Mouse (Mus musculus): ENCODE results near the gene Cmss1. TPM values are rescaled to one million over a fixed set of nuclear protein-coding genes. Genes with fewer than 3 reads are reported as not detected.

Cmss1 gene
- total RNA-seq, 2 experiments from 2014 or later, result 15.9 to 16.1 TPM

DNA sequence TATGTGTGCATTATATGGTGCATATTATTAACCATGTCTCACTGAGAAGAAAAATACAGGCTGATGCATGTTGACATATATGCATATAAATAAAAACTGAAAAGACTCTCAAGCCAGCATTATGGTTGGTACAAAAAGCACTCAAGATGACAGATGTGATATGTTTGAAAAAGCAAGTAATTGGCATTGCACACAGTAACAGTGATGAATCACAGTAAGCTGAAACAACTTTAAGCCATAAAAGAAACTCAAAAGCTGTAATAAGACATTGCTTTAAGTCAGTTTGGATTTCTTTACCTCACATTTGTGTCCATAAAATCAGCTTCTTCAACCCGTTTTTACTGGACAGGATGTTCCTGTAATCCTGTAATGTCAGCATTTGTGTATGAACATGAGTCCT is 41.9 kb downstream of the Cmss1 start:
- intact Hi-C loops (cut with DNase I), result no loop called here

DNA sequence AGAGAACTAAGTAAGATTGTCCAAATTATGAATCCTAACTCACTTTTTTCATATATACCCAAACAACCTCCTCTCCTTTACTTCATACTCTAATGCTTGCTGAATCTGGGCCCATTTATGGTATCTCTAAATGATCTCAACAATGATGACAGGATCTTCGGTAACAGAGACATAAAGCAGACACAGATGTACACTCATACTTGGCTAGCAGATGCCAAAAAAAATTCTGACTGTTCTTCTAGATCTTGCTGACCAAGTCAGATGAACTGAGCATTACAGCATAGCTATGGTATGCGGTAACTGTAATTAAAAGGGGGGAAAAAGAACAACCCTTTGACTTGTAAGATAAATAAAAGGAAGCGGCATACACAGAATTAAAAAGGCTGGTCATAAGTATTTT is 43.2 kb downstream of the Cmss1 start:
- intact Hi-C loops (cut with DNase I), result no loop called here

More for the DNA sequence above, 41.9 kb downstream of the Cmss1 start:
- peak in 1 of 2 experiments; percentile 20 for DNase-seq (ENCODE audit: low spot score in 2 of 2)

DNA sequence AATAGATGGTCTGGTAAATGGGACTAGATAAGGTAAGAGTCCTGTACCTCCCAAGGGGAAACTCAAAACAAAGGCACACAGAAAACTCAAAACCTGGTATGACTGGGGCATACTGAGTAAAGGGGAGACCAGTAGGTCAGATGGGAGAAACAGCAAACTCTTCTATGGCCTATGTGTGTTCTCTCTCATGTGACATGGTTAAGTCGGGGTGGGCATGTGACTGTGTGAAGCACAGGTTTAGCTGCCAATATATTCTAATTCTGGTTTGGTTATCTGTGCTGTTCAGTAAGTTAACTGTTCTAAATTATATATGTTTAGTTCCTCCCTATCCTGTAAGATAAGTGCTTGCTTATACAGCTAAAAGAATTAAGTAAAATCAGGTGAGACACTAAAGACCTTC is 46.5 kb downstream of the Cmss1 start:
- DNase-seq (ENCODE audit: low spot score in 2 of 2), result no peak
- intact Hi-C loops (cut with DNase I), result no loop called here

More for the DNA sequence above, 43.2 kb downstream of the Cmss1 start:
- no peak for DNase-seq (ENCODE audit: low spot score in 2 of 2)

DNA sequence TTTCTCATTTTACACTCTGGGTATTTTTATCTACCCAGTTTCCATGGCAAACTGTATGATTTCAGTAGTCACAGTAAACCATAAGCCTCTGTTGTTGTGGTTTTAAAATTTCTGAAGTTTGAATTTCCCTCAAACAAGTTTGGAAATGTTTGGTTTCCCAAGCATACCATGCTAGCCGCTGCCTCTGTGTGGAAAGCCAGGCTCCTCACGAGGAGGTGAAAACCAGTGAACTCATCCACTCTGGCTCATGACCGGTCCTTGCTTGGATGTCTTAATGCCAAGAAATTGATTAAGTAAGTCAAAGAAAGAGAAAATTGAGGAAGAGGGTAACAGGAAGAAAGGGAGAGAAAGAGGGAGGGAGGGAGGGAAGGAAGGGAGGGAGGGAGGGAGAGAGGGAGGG is 48.4 kb downstream of the Cmss1 start:
- DNase-seq (ENCODE audit: low spot score in 2 of 2), result no peak
- intact Hi-C loops (cut with DNase I), result no loop called here

DNA sequence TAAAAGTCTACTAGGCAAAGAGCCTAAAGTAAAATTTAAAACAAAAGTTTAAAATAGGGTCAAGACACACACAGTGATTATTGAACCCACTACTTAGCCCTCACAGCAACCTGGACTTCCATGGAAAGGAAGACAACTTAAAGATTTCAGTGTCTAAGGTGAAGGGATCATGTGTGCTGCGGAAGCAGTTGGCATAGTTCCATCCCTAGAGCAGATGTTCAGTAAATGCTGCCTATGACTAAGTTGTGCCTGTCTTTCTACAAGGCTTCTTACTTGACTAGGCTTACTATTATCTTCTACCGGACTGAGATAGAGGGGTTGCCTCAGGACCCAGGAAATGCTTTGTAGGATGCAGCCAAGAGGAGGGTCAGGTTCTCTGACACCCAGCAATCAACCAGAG is 50.4 kb downstream of the Cmss1 start:
- DNase-seq (ENCODE audit: low spot score in 2 of 2), result no peak
- intact Hi-C loops (cut with DNase I), result no loop called here

DNA sequence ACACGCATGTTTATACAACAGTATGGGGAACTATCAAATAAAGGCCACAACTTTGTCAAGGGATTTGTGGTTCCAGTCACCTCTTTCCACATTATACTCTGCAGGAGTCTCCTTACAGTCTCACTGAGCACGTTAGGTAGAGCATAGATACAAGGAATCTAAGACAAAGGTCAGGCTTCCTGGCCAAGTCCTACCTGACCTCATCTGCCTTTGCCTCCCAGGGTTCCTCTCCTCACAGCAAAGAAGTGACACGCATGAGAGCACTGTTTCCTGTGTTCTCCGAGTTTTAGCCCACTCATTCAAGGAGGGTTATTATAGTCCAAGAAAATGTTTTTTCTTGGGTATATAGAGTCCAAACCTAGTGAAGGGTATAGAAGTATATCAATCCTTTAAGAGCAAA is 51.0 kb downstream of the Cmss1 start:
- intact Hi-C loops (cut with DNase I), result no loop called here
- no peak for DNase-seq (ENCODE audit: low spot score in 2 of 2)

DNA sequence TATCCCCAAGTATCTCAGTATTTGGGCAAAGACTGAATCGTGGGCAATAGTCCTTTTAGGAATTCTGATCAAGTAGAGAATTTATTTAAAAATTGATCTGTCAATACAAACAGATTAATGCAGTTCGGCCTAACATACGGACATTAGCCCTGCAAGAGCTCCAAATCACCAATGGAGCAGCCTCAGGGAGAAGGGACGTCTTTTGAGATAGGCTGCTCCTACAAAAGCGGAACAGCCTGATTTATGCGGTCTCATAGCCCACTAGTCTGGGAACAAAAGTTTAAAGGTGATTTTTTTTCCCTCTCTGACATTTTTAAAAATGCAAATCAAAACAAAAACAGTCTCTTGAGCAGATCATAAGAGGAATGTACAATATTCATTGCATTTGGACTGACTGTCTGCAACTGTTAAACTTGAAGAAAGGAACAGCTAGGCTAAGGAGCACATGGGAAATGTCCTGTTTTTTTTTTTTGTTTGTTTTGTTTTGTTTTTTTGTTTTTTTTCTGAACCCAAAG is 51.7 kb downstream of the Cmss1 start:
- no peak for DNase-seq (ENCODE audit: low spot score in 2 of 2)
- intact Hi-C loops (cut with DNase I), result no loop called here

DNA sequence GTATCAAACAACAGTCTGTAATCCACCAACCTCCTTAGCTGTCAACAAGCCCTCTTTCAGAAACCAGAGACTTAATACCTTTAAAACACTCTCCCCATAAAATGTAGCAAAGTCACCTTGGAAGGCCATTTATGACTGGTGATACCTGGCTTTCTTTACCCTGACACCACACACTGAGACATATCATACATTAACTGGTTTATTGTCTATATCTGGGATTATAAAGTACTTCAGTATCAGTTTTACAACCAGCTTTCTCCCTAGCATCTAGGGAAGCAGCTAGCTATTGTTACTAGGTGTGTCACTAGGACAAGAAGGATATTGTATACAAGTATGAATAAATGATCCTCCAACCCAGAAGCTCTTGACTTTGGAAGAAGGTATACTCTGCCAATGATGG is 53.4 kb downstream of the Cmss1 start:
- intact Hi-C loops (cut with DNase I), result no loop called here

DNA sequence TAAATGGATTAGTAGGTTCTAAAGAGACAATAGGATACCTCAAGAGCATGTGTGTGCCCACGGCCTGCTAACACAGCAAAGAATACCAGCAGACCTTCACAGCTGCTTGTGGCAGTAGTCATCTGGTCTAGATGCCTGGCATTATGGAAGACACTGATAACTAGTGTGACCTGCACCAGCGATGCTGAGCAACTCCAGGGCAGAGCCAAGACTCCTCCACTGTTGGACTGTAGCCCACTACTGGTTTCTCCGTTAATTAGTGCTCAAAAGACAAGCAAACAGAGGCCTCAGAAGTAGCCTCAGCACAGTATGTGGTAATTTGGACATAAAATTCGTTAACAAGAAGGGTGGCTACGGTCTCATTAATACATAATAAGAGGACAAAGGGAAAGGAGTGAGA is 54.0 kb downstream of the Cmss1 start:
- no peak for DNase-seq (ENCODE audit: low spot score in 2 of 2)
- intact Hi-C loops (cut with DNase I), result no loop called here

More for the DNA sequence above, 53.4 kb downstream of the Cmss1 start:
- DNase-seq (ENCODE audit: low spot score in 2 of 2), result no peak

DNA sequence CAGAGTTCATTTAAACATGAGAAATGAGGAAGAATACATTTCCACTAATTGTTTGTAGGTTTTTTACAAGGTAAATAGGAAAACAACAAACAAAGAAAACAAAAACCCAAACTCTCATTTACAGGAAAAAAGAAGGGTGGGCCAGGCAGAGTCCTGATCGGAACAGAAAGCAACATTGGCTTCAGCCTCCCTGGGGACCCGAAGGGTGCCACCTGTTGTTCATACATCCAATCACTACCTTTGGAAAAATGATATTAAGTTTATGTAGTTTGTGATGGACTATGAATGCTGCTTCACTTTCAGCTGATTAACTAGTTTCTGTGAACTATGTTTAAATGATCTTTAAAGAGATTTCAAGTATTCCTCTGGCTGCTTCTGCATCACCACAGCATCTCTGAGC is 55.0 kb downstream of the Cmss1 start:
- intact Hi-C loops (cut with DNase I), result no loop called here
- DNase-seq (ENCODE audit: low spot score in 2 of 2), result no peak

DNA sequence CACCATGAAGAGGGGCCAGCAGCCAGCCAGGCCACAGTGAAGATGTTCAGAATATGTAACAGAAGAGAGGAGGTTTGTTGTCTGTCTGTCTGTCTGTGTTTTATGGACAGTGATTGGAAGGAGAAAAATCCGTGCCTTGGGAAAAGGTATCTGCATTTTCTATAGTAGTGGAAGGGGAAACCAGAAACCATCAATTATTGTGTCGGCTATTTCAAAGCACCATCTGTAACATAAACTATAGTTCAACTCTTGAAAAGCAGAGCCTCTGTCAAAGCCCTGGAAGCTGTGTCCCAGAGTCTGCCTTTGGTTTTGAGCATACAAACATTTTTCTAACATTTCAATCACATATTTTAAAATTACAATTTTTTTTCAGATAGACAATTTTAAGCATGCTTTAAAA is 55.8 kb downstream of the Cmss1 start:
- no peak for DNase-seq (ENCODE audit: low spot score in 2 of 2)

DNA sequence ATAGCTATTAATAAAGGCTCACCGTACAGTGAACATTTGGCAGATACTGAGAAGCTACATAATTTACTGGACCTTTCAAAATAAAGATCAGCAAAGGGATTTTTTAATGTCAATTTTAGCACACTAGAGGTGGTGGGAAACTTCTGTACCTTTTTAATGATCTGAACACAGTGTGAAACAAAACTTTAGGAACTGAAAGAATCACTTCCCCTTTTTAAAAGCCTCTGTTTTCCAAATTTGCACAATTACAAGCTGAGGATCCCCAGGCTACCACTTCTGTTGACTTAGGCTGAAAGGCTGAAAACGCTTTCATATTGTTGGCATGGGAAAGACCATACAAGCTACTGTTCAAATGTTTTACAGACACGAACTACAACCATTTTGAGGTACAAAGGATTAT is 56.6 kb downstream of the Cmss1 start:
- no peak for DNase-seq (ENCODE audit: low spot score in 2 of 2)
- intact Hi-C loops (cut with DNase I), result no loop called here

More for the DNA sequence above, 55.8 kb downstream of the Cmss1 start:
- intact Hi-C loops (cut with DNase I), result no loop called here

DNA sequence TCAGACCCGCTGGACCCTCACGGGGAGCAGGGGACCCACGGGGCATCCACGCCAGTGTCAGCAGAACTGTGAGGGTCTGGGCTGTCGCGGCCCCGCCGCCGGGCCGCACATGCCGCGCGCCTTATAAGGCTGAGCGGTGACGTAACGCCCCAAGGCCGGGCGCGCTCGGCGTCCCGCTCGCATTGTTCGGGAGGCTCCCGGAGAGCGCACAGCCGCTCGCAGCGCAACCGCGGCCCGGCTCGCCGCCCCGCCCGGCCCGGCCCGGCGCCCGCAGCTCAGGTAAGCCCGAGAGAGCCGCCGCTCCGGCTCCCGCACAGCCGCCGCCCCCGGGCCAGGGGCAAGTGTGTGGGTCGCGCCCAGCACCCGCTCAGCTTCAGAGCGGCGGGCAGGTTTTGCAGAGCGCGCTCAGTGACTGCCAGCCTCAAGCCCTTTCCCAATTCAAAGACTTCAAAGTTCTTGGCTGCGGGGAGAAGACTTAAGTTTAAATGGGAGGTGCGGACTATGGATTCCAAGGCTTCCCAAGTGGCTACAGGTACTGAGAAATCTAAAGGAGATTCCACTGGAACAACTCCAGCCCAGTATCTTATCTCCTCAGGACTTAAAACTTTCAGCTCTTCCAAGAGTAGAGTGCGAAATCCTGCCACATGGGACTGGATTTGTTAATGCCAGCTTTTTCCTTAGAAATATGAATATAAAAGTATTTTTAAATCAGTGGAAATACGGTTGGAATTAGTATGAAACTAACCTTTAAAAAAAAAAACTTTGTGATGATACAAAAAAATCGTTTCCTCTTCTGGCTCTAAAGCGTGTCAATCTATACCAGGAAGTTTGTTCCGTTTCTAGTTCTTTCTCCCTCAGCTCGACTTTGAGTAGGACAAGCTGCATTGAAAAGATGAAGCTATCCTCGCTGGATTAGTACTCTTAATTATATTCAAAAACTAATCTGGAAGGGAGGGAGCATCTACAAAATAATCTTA is 57.3 kb downstream of the Cmss1 start:
- intact Hi-C loops (cut with DNase I), result no loop called here
- peak; percentile 44 to 56 for DNase-seq (ENCODE audit: low spot score in 2 of 2)

DNA sequence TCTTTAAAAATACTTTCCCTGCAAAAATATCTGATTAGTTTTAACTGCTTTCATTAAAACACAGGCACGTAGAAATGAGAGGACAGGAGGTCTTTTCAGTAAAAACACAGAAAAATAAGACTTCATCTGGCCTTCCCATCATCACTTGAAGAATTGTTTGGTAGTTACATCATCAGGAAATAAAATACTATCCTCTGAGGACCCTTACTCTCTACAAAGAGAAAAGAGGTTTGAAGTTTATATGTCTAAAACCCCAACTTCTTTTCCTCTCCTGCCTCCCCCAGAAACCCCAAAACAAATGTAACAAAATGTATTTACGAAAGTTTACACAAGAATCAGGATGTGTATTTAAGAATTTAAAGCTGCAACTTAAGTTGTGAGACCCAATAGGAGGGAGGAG is 58.1 kb downstream of the Cmss1 start:
- intact Hi-C loops (cut with DNase I), result no loop called here

DNA sequence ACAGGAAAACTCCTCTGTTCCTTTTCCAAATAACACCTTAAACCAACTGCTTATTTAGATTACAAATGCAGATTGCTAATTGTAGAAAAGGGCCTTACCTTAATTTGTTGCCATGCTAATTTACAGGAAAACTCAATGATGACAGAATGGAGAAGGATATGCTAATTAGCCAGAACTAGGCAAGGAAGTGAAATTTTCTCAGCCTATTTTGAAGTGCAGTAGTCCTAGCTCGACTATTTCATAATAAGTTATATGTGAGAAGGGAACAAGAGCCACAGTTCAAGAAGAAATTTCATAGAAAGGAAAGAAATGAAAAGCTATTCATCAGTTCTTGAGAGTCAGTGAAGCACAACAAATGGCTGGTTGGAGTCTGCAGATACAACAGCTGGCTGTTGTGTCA is 60.3 kb downstream of the Cmss1 start:
- intact Hi-C loops (cut with DNase I), result no loop called here

More for the DNA sequence above, 58.1 kb downstream of the Cmss1 start:
- DNase-seq (ENCODE audit: low spot score in 2 of 2), result no peak

DNA sequence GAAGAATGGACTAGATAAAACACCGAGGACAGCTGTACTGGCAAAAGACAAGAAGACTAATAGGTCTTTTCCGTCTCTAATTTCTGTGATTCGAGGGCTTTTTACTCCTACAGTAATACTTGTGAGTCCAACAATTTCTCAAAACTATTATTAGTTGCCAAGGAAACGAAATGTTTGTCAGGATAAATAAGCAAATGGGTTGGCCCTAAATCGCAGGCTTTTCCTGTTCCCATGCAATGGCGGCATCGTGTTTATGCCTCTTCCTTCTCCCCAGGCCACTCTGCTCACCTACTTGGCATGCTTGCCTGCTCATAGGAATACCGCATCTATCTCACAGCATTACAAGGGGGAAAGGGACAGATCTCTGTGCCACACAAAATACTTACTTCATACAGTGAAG is 62.2 kb downstream of the Cmss1 start:
- intact Hi-C loops (cut with DNase I), result no loop called here
- no peak for DNase-seq (ENCODE audit: low spot score in 2 of 2)

More for the DNA sequence above, 60.3 kb downstream of the Cmss1 start:
- no peak for DNase-seq (ENCODE audit: low spot score in 2 of 2)

DNA sequence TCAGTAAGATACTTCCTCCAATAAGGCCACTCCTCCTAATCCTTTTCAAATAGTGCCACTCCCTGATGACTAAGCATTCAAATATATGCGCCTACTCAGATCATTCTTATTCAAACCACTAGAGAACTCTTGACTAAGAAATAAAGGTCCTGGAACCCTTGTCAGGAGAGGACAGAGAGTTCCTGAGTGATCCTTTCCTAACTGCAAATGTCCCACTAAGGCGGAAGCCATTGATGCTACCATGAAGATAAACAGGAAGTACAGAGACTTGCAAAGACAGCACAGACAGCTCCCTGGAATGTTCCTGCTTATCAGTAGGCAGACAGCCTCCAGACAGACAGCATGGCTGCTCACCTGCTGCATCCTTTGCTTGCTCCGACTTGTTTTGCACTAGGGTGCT is 63.4 kb downstream of the Cmss1 start:
- intact Hi-C loops (cut with DNase I), result no loop called here
- no peak for DNase-seq (ENCODE audit: low spot score in 2 of 2)

DNA sequence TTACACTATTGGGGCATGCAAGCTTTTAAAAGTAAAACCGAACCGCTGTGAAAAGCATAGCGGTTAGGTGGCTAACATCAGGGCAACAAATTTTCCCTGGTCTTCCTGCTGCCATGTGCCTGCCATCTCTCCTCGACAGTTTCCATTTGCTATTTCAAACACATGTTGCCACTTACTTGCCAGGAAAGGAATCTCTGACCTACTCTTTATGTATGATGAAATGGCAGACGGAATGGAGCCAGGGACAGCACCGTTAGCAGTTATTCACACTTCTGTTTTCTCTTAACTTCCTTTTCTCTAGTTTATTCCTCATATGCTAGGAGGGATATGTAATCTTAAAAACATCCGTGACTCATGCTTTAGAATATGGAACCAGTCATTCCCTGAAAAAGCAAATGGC is 70.2 kb downstream of the Cmss1 start:
- DNase-seq (ENCODE audit: low spot score in 2 of 2), result peak in 1 of 2 experiments; percentile 5
- intact Hi-C loops (cut with DNase I), result no loop called here

DNA sequence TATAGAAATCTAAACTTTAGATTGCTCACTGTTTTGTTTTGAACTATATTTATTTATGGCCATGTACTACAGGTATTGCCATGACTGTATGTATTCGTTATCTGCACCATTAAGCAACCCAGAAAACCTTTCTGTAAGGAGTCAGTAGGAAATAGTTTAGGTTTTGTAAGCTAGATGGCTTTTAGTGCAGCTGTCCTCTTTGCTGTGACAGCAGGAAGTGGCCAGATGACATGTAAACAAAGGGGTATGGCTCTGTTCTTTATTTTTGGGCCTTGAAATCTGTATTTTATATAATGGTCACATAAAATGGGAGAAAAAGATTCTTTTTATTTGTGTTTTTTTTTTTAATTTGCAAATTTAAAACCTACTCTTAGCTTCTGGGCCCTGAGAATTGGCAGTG is 71.9 kb downstream of the Cmss1 start:
- DNase-seq (ENCODE audit: low spot score in 2 of 2), result no peak
- intact Hi-C loops (cut with DNase I), result no loop called here

DNA sequence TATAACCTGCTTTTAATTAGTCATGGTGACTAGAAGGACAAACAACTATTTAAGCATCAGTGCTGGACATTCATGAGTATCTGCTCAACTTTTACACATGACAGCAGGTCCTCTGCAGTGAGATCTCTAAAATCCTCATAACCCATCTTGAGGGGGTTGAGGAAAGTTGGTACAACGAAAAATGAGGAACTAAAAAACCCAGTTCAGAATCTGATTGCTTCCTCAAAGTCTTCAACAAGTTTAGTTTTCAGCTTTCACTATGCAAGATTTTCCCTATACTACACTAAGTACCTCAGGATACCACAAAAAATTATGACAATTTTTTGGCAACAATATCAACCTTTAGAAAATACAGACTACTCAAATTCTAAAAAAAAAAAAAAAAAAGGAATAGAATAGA is 72.3 kb downstream of the Cmss1 start:
- intact Hi-C loops (cut with DNase I), result no loop called here
- DNase-seq (ENCODE audit: low spot score in 2 of 2), result no peak

DNA sequence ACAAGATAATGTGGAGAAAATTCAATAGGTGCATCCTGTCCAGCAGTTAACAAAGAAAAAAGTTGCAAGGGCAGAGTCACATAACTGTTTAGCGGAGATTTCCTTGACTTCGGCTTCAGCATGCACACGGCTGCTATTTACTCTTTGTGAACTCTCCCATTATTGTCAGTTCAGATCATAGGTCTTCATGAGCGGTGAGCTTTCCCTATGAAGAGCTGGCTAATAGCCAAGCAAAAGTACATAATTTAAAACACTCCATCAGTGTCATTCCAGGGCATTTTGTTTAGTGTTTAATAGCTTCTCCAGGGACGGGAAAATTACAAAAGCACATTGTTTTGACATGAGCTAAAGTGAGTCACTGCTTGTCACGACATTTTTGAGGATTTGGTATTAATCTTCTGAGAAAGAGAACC is 74.6 kb downstream of the Cmss1 start:
- intact Hi-C loops (cut with DNase I), result no loop called here
- no peak for DNase-seq (ENCODE audit: low spot score in 2 of 2)

All from left cerebral cortex, postnatal 25 days (tissue).